Mouse (Mus musculus): Measurements from ENCODE around the gene Cbx6. TPM values are rescaled to one million over a fixed set of nuclear protein-coding genes. Genes with fewer than 3 reads are reported as not detected.

The Cbx6 gene
- polyA plus RNA-seq, 1 experiment: 26.1 TPM

DNA sequence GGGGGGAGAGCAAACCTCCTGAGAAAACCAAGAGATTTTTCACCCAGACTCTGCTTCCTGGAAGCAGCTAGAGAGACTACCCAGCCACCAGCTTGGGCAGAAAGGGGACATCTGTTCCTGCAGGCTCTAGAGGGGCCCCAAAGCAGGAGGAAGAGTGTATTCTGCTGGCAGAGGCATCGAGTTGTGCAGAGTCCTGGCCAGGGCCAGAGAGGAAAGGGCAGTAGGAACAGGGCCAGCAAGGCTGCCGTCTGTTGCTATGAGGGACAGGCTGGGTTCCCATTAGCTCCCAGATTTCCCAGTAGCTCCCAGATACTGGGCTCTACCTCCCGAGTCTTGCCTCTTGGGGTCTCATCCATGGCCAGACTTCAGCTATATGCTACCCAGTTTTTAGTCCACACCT is 24.4 kb downstream of the Cbx6 start:
- H3K4me3 ChIP-seq: no peak overlapping the region
- H3K79me2 ChIP-seq (ENCODE audit: control insufficient read depth, insufficient read depth): no peaks in the 10 kb centered on the region
- TF ChIP-seq REST (IDR thresholded peaks at IDR 0.05; ENCODE audit: insufficient read depth, insufficient read length) (no peak), POLR2AphosphoS2 (IDR thresholded peaks at IDR 0.05; ENCODE audit: insufficient read length, low read depth) (no peak), USF1 (IDR thresholded peaks at IDR 0.05; ENCODE audit: low read depth) (no peak), MAX (IDR thresholded peaks at IDR 0.05; ENCODE audit: low read depth) (no peak), POLR2A (IDR thresholded peaks at IDR 0.05; ENCODE audit: insufficient read length, low read depth) (no peak), TCF3 (IDR thresholded peaks at IDR 0.05; ENCODE audit: insufficient read length, low read depth) (no peak), CEBPB (IDR thresholded peaks at IDR 0.05; ENCODE audit: insufficient read depth, poor library complexity, severe bottlenecking) (no peak), SRF (IDR thresholded peaks at IDR 0.05; ENCODE audit: control insufficient read depth, insufficient read length, low read depth) (no peak), E2F4 (IDR thresholded peaks at IDR 0.05; ENCODE audit: insufficient read depth) (no peak), TCF12 (IDR thresholded peaks at IDR 0.05; ENCODE audit: insufficient read depth, poor library complexity, severe bottlenecking) (no peak)
- no peak overlapping the region for H3K4me2 ChIP-seq (ENCODE audit: low read depth)
- H3K27me3 ChIP-seq (ENCODE audit: control insufficient read depth, insufficient read depth, insufficient read length): no peaks in the 10 kb centered on the region
- H3ac ChIP-seq (ENCODE audit: control insufficient read depth, insufficient read length): no peak overlapping the region
- no peaks in the 10 kb centered on the region for H3K36me3 ChIP-seq (ENCODE audit: control insufficient read depth, insufficient read depth)

- Histone ChIP-seq H3K79me2 (ENCODE audit: control insufficient read depth, insufficient read depth) (no peaks in the 10 kb centered on the region), H3K27me3 (ENCODE audit: control insufficient read depth, insufficient read depth, insufficient read length) (peaks cover 4% of the 10 kb centered on the region)
These were observed 25.8 kb downstream of the Cbx6 start for GRCm38 (mm10) chr15:79808658-79809057.

GRCm38 (mm10) chr15:79808114-79808513 is 26.4 kb downstream of the Cbx6 start:
- Histone ChIP-seq H3K4me3 (no peak overlapping the region), H3K79me2 (ENCODE audit: control insufficient read depth, insufficient read depth) (no peaks in the 10 kb centered on the region), H3ac (ENCODE audit: control insufficient read depth, insufficient read length) (no peak overlapping the region), H3K36me3 (ENCODE audit: control insufficient read depth, insufficient read depth) (no peaks in the 10 kb centered on the region), H3K27me3 (ENCODE audit: control insufficient read depth, insufficient read depth, insufficient read length) (peaks cover 4% of the 10 kb centered on the region), H3K4me2 (ENCODE audit: low read depth) (peak overlapping the region; percentile 45)
- TF ChIP-seq E2F4 (IDR thresholded peaks at IDR 0.05; ENCODE audit: insufficient read depth) (no peak), REST (IDR thresholded peaks at IDR 0.05; ENCODE audit: insufficient read depth, insufficient read length) (no peak), TCF3 (IDR thresholded peaks at IDR 0.05; ENCODE audit: insufficient read length, low read depth) (no peak), MYOG (IDR thresholded peaks at IDR 0.05; ENCODE audit: control insufficient read depth in 1 of 3, insufficient read depth in 1 of 3, insufficient read length in 2 of 3, low read depth in 2 of 3) (no peak), POLR2AphosphoS2 (IDR thresholded peaks at IDR 0.05; ENCODE audit: insufficient read length, low read depth) (no peak), MYOD1 (IDR thresholded peaks at IDR 0.05; ENCODE audit: control insufficient read depth in 1 of 3, insufficient read length in 2 of 3, low read depth in 2 of 3) (no peak), POLR2A (IDR thresholded peaks at IDR 0.05; ENCODE audit: insufficient read length, low read depth) (no peak), SRF (IDR thresholded peaks at IDR 0.05; ENCODE audit: control insufficient read depth, insufficient read length, low read depth) (no peak)

More at GRCm38 (mm10) chr15:79808658-79809057, 25.8 kb downstream of the Cbx6 start:
- H3ac ChIP-seq (ENCODE audit: control insufficient read depth, insufficient read length): no peak overlapping the region
- no peak for TF ChIP-seq SRF (IDR thresholded peaks at IDR 0.05; ENCODE audit: control insufficient read depth, insufficient read length, low read depth)
- TF ChIP-seq REST (IDR thresholded peaks at IDR 0.05; ENCODE audit: insufficient read depth, insufficient read length): no peak
- TF ChIP-seq TCF3 (IDR thresholded peaks at IDR 0.05; ENCODE audit: insufficient read length, low read depth): no peak
- no peak for TF ChIP-seq POLR2A (IDR thresholded peaks at IDR 0.05; ENCODE audit: insufficient read length, low read depth)
- TF ChIP-seq E2F4 (IDR thresholded peaks at IDR 0.05; ENCODE audit: insufficient read depth): no peak
- TF ChIP-seq USF1 (IDR thresholded peaks at IDR 0.05; ENCODE audit: low read depth): no peak
- no peak for TF ChIP-seq TCF12 (IDR thresholded peaks at IDR 0.05; ENCODE audit: insufficient read depth, poor library complexity, severe bottlenecking)
- TF ChIP-seq CEBPB (IDR thresholded peaks at IDR 0.05; ENCODE audit: insufficient read depth, poor library complexity, severe bottlenecking): no peak
- TF ChIP-seq MYOD1 (IDR thresholded peaks at IDR 0.05; ENCODE audit: control insufficient read depth in 1 of 3, insufficient read length in 2 of 3, low read depth in 2 of 3): no peak
- TF ChIP-seq POLR2AphosphoS2 (IDR thresholded peaks at IDR 0.05; ENCODE audit: insufficient read length, low read depth): no peak
- TF ChIP-seq MAX (IDR thresholded peaks at IDR 0.05; ENCODE audit: low read depth): no peak
- TF ChIP-seq MYOG (IDR thresholded peaks at IDR 0.05; ENCODE audit: control insufficient read depth in 1 of 3, insufficient read depth in 1 of 3, insufficient read length in 2 of 3, low read depth in 2 of 3): no peak
- no peak overlapping the region for H3K4me3 ChIP-seq
- H3K4me2 ChIP-seq (ENCODE audit: low read depth): no peak overlapping the region
- no peaks in the 10 kb centered on the region for H3K36me3 ChIP-seq (ENCODE audit: control insufficient read depth, insufficient read depth)

GRCm38 (mm10) chr15:79807050-79807449 is 27.4 kb downstream of the Cbx6 start:
- no peak for TF ChIP-seq SRF (IDR thresholded peaks at IDR 0.05; ENCODE audit: control insufficient read depth, insufficient read length, low read depth)
- H3K4me3 ChIP-seq: no peak overlapping the region
- H3K36me3 ChIP-seq (ENCODE audit: control insufficient read depth, insufficient read depth): no peaks in the 10 kb centered on the region
- no peak overlapping the region for H3ac ChIP-seq (ENCODE audit: control insufficient read depth, insufficient read length)
- peaks cover 4% of the 10 kb centered on the region for H3K27me3 ChIP-seq (ENCODE audit: control insufficient read depth, insufficient read depth, insufficient read length)
- no peak overlapping the region for H3K4me2 ChIP-seq (ENCODE audit: low read depth)
- no peaks in the 10 kb centered on the region for H3K79me2 ChIP-seq (ENCODE audit: control insufficient read depth, insufficient read depth)

DNA sequence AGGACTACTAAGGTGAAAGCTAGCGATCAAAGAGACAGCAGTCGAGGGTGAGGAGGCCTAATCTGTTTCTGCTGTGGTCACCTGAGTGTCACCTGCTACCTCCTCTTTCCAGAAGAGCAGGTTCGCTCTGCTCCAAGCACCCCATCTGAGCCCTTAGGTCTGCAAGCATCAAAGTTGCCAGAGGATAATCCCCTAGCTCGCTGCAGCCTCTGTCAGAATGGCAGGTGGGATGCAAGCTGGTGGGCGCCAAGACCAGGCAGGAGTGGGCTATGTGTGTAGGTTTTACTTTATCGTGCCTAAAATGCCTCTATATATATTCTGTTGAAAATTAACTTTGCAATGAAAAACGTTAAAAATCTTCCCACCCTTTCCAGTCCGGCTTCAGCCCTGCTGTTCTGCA is 29.2 kb downstream of the Cbx6 start:
- Histone ChIP-seq H3K36me3 (ENCODE audit: control insufficient read depth, insufficient read depth) (no peaks in the 10 kb centered on the region), H3K79me2 (ENCODE audit: control insufficient read depth, insufficient read depth) (no peaks in the 10 kb centered on the region), H3ac (ENCODE audit: control insufficient read depth, insufficient read length) (no peak overlapping the region), H3K27me3 (ENCODE audit: control insufficient read depth, insufficient read depth, insufficient read length) (peaks cover 4% of the 10 kb centered on the region), H3K4me2 (ENCODE audit: low read depth) (peak overlapping the region; percentile 78), H3K4me3 (peak overlapping the region; percentile 18)
- TF ChIP-seq MAX (IDR thresholded peaks at IDR 0.05; ENCODE audit: low read depth) (no peak), TCF3 (IDR thresholded peaks at IDR 0.05; ENCODE audit: insufficient read length, low read depth) (no peak), USF1 (IDR thresholded peaks at IDR 0.05; ENCODE audit: low read depth) (no peak), POLR2A (IDR thresholded peaks at IDR 0.05; ENCODE audit: insufficient read length, low read depth) (no peak), SRF (IDR thresholded peaks at IDR 0.05; ENCODE audit: control insufficient read depth, insufficient read length, low read depth) (no peak)
